Mouse (Mus musculus) limb, embryonic 12.5 days (tissue): Measurements from ENCODE around the gene Tstd1. TPM values are rescaled to one million over a fixed set of nuclear protein-coding genes. Genes with fewer than 3 reads are reported as not detected.
A peak's percentile ranks its signal among the peaks of the same experiment; 100 is the strongest.

Experiments
- ATAC-seq: fragments of 200-750 bp; cut with Nextera tagmentation; 2 replicates; pipeline ENCODE4 v1.8.0; 2017; ENCODE audit warnings: low read depth, moderate TSS enrichment; ENCODE audit not compliant: insufficient number of reproducible peaks, insufficient read depth, low FRiP score, low TSS enrichment
- H3K27ac ChIP-seq: fragments of 300-500 bp; sonication (generic); 2 replicates; pipeline ENCODE4 v1.5.1; 2016; ENCODE audit warnings: mild to moderate bottlenecking, moderate library complexity
- H3K27me3 ChIP-seq: fragments of 300-500 bp; sonication (generic); 2 replicates; pipeline ENCODE4 v1.6.1; 2016; ENCODE audit warnings: mild to moderate bottlenecking, moderate library complexity
- H3K36me3 ChIP-seq: fragments of 300-500 bp; sonication (generic); 2 replicates; pipeline ENCODE4 v1.6.1; 2016; ENCODE audit warnings: mild to moderate bottlenecking, moderate library complexity
- H3K4me1 ChIP-seq: fragments of 300-500 bp; sonication (generic); replicated peaks from 2 replicates; pipeline ENCODE4 v1.6.1; 2016
- H3K4me2 ChIP-seq: fragments of 300-500 bp; sonication (generic); 2 replicates; pipeline ENCODE4 v1.6.1; 2016; ENCODE audit warnings: mild to moderate bottlenecking, moderate library complexity
- H3K4me3 ChIP-seq: fragments of 300-500 bp; sonication (generic); replicated peaks from 2 replicates; pipeline ENCODE4 v1.5.1; 2016; ENCODE audit warnings: mild to moderate bottlenecking
- H3K9ac ChIP-seq: fragments of 300-500 bp; sonication (generic); replicated peaks from 2 replicates; pipeline ENCODE4 v1.6.1; 2016; ENCODE audit warnings: mild to moderate bottlenecking, moderate library complexity
- H3K9me3 ChIP-seq: fragments of 300-500 bp; sonication (generic); 2 replicates; pipeline ENCODE4 v1.6.1; 2016; ENCODE audit warnings: mild to moderate bottlenecking, moderate library complexity
- WGBS: fragments of 180-500 bp; shearing (Covaris S2); methylation state at CpG from one replicate; pipeline ENCODE4 v1.1.7; 2016; 5-methylcytosine and 5-hydroxymethylcytosine counted together
- polyA plus RNA-seq: library from polyadenylated mRNA; unstranded; fragments of >200 nt; fragmentation: Nextera tagmentation; extraction: Ambion mirVana; gene quantifications from 2 replicates; pipeline ENCODE4 v1.2.1, GENCODE M21; 2016

Tstd1 gene
- 7.5 and 7.7 TPM in 2 replicates for polyA plus RNA-seq

GRCm38 (mm10) chr1:171418660-171419059, at the start of gene Tstd1:
Tstd1 (plus strand) TSS chr1:171418872.
- peaks cover 3% of the 10 kb centered on the region for H3K4me1 ChIP-seq
- H3K27ac ChIP-seq: no peak within 1 kb of the TSS
- ATAC-seq: no peak
- 92% methylated on average over 5 of the region's 5 CpGs for WGBS
- no peaks in the 10 kb centered on the region for H3K9me3 ChIP-seq
- H3K36me3 ChIP-seq: peaks cover 70% of the 10 kb centered on the region
- no peak within 1 kb of the TSS for H3K4me3 ChIP-seq
- no peak within 1 kb of the TSS for H3K4me2 ChIP-seq
- H3K27me3 ChIP-seq: no peaks in the 10 kb centered on the region
- no peak within 1 kb of the TSS for H3K9ac ChIP-seq

- no peak for ATAC-seq
- H3K4me3 ChIP-seq: no peak within 1 kb of the TSS
- no peaks in the 10 kb centered on the region for H3K36me3 ChIP-seq
- H3K9ac ChIP-seq: no peak within 1 kb of the TSS
- H3K4me1 ChIP-seq: peaks cover 7% of the 10 kb centered on the region
- H3K9me3 ChIP-seq: no peaks in the 10 kb centered on the region
- H3K4me2 ChIP-seq: 0 out of 2 replicates have a peak within 1 kb of the TSS, but pooled peaks have one; percentile 13
- 40% methylated on average over 20 of the region's 20 CpGs for WGBS
- peaks cover 24% of the 10 kb centered on the region for H3K27me3 ChIP-seq
- H3K27ac ChIP-seq: no peak within 1 kb of the TSS
These were observed 48.7 kb upstream of the Tstd1 start, which contains the start of gene Nectin4 for GRCm38 (mm10) chr1:171369845-171370556. Nectin4 (plus strand) TSS chr1:171370099.

GRCm38 (mm10) chr1:171372880-171373279, 45.8 kb upstream of the Tstd1 start:
- H3K9ac ChIP-seq: no peak overlapping the region
- H3K27me3 ChIP-seq: peaks cover 31% of the 10 kb centered on the region
- no peak overlapping the region for H3K4me3 ChIP-seq
- 61% methylated on average over 3 of the region's 3 CpGs for WGBS
- no peaks in the 10 kb centered on the region for H3K36me3 ChIP-seq
- no peak for ATAC-seq
- H3K4me1 ChIP-seq: peaks cover 13% of the 10 kb centered on the region
- no peaks in the 10 kb centered on the region for H3K9me3 ChIP-seq
- H3K4me2 ChIP-seq: no peak overlapping the region
- no peak overlapping the region for H3K27ac ChIP-seq

DNA sequence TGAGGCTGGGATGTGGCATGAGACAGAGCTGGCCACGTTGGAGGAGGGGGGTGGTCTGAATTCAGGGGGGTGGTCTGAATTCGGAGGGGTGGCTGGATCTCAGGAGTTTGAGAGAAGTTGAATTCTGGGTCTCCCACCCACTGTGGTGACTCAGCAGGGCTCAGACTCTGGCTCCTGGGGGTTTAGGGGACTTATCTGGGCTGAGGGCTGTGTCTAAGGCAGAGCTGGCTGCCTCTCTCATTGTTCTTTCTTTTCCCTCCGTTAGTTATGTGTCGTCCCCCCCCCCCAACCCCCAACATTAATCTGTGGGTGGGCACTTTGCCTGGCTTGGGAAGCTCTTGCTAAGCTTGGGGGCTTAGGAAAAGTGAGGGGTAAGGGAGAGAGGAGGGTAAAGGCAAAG, 44.7 kb upstream of the Tstd1 start:
- H3K36me3 ChIP-seq: no peaks in the 10 kb centered on the region
- H3K27me3 ChIP-seq: peaks cover 42% of the 10 kb centered on the region
- no peak overlapping the region for H3K9ac ChIP-seq
- no peaks in the 10 kb centered on the region for H3K9me3 ChIP-seq
- 3% methylated on average over 4 of the region's 4 CpGs for WGBS
- H3K27ac ChIP-seq: peak overlapping the region; percentile 20; the same call in 1 of the 2 replicates
- peak; percentile 54; the same call in 1 of the 2 replicates for ATAC-seq
- no peak overlapping the region for H3K4me2 ChIP-seq
- H3K4me1 ChIP-seq: peaks cover 13% of the 10 kb centered on the region
- H3K4me3 ChIP-seq: no peak overlapping the region

GRCm38 (mm10) chr1:171375646-171376097, 43.0 kb upstream of the Tstd1 start:
- H3K9me3 ChIP-seq: no peaks in the 10 kb centered on the region
- no peak overlapping the region for H3K4me2 ChIP-seq
- 48% methylated on average over 9 of the region's 9 CpGs for WGBS
- peaks cover 21% of the 10 kb centered on the region for H3K4me1 ChIP-seq
- no peak for ATAC-seq
- H3K36me3 ChIP-seq: no peaks in the 10 kb centered on the region
- no peak overlapping the region for H3K4me3 ChIP-seq
- peaks cover 44% of the 10 kb centered on the region for H3K27me3 ChIP-seq
- H3K27ac ChIP-seq: peak overlapping the region; percentile 7; the same call in 1 of the 2 replicates
- H3K9ac ChIP-seq: no peak overlapping the region; the same call in 1 of the 2 replicates

- H3K27me3 ChIP-seq: peaks cover 52% of the 10 kb centered on the region
- no peaks in the 10 kb centered on the region for H3K9me3 ChIP-seq
- no peak overlapping the region for H3K9ac ChIP-seq
- no peak overlapping the region for H3K4me2 ChIP-seq
- no peaks in the 10 kb centered on the region for H3K36me3 ChIP-seq
- no peak for ATAC-seq
- 80% methylated on average over 6 of the region's 6 CpGs for WGBS
- no peak overlapping the region for H3K4me3 ChIP-seq
- peaks cover 21% of the 10 kb centered on the region for H3K4me1 ChIP-seq
- no peak overlapping the region for H3K27ac ChIP-seq
These were observed 40.4 kb upstream of the Tstd1 start for GRCm38 (mm10) chr1:171378298-171378697.

- Histone ChIP-seq H3K4me2 (peak overlapping the region; percentile 46), H3K9me3 (no peaks in the 10 kb centered on the region), H3K36me3 (no peaks in the 10 kb centered on the region), H3K4me3 (peak overlapping the region; percentile 22), H3K27ac (no peak overlapping the region), H3K27me3 (peaks cover 51% of the 10 kb centered on the region), H3K4me1 (peaks cover 15% of the 10 kb centered on the region), H3K9ac (no peak overlapping the region)
- ATAC-seq: peak; percentile 17; the same call in 1 of the 2 replicates
- WGBS: 7% methylated on average over 31 of the region's 31 CpGs
These were observed 38.6 kb upstream of the Tstd1 start for GRCm38 (mm10) chr1:171379935-171380599.

DNA sequence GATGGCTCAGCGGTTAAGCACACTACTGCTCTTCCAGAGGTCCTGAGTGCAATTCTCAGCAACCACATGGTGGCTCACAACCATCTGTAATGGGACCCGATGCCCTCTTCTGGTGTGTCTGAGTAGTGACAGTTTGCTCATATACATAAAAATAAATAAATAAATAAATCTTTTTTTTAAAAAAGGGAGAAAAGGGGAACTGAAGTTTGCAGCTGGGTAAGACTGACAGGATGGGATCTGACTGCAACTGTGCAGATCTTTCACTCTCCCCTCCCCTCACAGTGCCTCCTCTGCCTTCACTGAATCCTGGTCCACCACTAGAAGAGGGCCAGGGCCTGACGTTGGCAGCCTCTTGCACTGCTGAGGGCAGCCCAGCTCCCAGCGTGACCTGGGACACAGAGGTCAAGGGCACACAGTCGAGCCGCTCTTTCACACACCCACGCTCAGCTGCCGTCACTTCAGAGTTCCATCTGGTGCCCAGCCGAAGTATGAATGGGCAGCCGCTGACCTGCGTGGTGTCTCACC, 36.5 kb upstream of the Tstd1 start:
- Histone ChIP-seq H3K9ac (no peak overlapping the region), H3K36me3 (no peaks in the 10 kb centered on the region), H3K4me2 (no peak overlapping the region), H3K4me3 (no peak overlapping the region), H3K4me1 (peaks cover 21% of the 10 kb centered on the region), H3K9me3 (no peaks in the 10 kb centered on the region), H3K27ac (no peak overlapping the region), H3K27me3 (peaks cover 50% of the 10 kb centered on the region)
- no peak for ATAC-seq
- 83% methylated on average over 11 of the region's 11 CpGs for WGBS

- Histone ChIP-seq H3K4me2 (no peak overlapping the region), H3K9me3 (no peaks in the 10 kb centered on the region), H3K36me3 (no peaks in the 10 kb centered on the region), H3K9ac (no peak overlapping the region), H3K4me3 (no peak overlapping the region), H3K27me3 (peaks cover 37% of the 10 kb centered on the region), H3K27ac (no peak overlapping the region), H3K4me1 (peaks cover 25% of the 10 kb centered on the region)
- no peak for ATAC-seq
- 65% methylated on average over 9 of the region's 9 CpGs for WGBS
These were observed 34.3 kb upstream of the Tstd1 start for GRCm38 (mm10) chr1:171384361-171384760.

DNA sequence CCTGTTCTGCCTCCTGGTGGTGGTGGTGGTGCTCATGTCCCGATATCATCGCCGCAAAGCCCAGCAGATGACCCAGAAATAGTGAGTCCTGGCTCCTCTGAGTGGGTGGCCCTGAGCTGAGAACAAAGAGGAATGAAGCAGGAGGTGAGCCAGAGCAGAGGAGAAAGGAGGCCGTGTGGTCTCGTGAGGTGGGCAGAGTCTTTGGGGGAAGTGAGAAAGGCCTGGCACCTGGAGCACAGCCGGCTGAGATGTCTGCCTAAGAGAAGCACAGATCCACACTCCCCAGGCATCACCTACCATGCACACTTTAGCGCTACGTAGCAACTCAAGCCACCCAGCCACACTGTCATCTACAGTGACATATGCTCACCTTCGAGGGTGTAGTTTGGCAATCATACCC, 33.5 kb upstream of the Tstd1 start:
- Histone ChIP-seq H3K27ac (no peak overlapping the region), H3K36me3 (no peaks in the 10 kb centered on the region), H3K9ac (no peak overlapping the region), H3K9me3 (no peaks in the 10 kb centered on the region), H3K4me1 (peaks cover 23% of the 10 kb centered on the region), H3K4me2 (no peak overlapping the region), H3K27me3 (peaks cover 29% of the 10 kb centered on the region), H3K4me3 (no peak overlapping the region)
- 70% methylated on average over 9 of the region's 9 CpGs for WGBS
- no peak for ATAC-seq

GRCm38 (mm10) chr1:171387099-171387498, 31.6 kb upstream of the Tstd1 start:
- Histone ChIP-seq H3K9me3 (no peaks in the 10 kb centered on the region), H3K9ac (no peak overlapping the region), H3K27me3 (peaks cover 15% of the 10 kb centered on the region), H3K4me2 (peak overlapping the region; percentile 35), H3K4me1 (peaks cover 21% of the 10 kb centered on the region), H3K4me3 (no peak overlapping the region), H3K27ac (no peak overlapping the region), H3K36me3 (no peaks in the 10 kb centered on the region)
- peak; percentile 33; the same call in 1 of the 2 replicates for ATAC-seq
- WGBS: 13% methylated on average over 6 of the region's 6 CpGs
